Mouse (Mus musculus): ENCODE results near the gene Gpr174. TPM values are rescaled to one million over a fixed set of nuclear protein-coding genes. Genes with fewer than 3 reads are reported as not detected.
"Not testable (repeated sequence)": the region's sequence is repeated elsewhere in the genome, so short reads cannot be mapped to it uniquely, and the experiment has no call there.

Gpr174 gene
- not detected for total RNA-seq (2021)

- DNase-seq (ENCODE audit: extremely low spot score in 1 of 2, low spot score in 1 of 2), result no peak
Observed at GRCm38 (mm10) chrX:107255486-107256227, at the start of gene Gpr174. Gpr174 (plus strand) TSS chrX:107255878.

GRCm38 (mm10) chrX:107217577-107218090 lies 38.0 kb upstream of the Gpr174 start:
- DNase-seq (ENCODE audit: extremely low spot score in 1 of 2, low spot score in 1 of 2), result no peak

- no peak for DNase-seq (ENCODE audit: extremely low spot score in 1 of 2, low spot score in 1 of 2)
Observed at GRCm38 (mm10) chrX:107224846-107225245, 30.8 kb upstream of the Gpr174 start.

DNA sequence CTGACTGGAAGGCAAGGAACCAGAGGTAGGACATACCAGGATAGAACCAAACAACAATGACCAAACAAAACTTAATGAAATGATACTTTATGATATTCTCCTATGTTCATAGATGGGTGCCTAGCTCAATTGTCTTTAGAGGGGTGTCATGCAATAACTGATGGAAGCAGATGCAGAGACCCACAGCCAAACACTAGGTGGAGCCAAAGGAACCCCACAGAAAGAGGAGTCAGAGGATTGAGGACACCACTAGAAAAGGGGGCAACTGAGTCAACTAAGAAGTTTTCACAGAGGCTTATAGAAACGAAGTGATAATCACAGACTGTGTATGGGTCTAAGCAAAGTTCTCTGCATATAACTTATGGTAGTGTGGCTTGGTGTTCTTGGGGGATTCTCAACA lies 24.5 kb upstream of the Gpr174 start:
- DNase-seq (ENCODE audit: extremely low spot score in 1 of 2, low spot score in 1 of 2), result no peak

- DNase-seq (ENCODE audit: extremely low spot score in 1 of 2, low spot score in 1 of 2), result no peak
Observed at GRCm38 (mm10) chrX:107234655-107235054, 21.0 kb upstream of the Gpr174 start.

- no peak for DNase-seq (ENCODE audit: extremely low spot score in 1 of 2, low spot score in 1 of 2)
Observed at GRCm38 (mm10) chrX:107236461-107236860, 19.2 kb upstream of the Gpr174 start.

DNA sequence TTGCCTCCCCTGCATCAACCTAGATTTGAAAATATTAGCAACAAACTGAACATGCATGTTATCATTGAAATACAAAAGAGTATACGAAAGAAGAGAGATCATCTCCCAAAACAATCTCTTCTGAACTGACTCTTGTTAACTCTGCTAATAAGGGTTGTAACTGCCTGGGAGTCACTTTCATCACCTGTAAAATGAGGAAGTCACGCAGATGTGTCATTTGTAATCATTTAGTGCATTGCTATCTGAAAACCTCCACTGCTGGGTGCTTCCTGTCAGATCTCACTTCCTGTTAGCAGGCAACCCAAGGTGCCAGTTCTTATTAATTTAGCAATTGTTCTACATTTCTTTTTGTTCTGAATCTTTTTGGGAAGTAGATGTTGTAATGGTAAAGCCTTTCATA lies 5.3 kb upstream of the Gpr174 start:
- no peak for DNase-seq (ENCODE audit: extremely low spot score in 1 of 2, low spot score in 1 of 2)

DNA sequence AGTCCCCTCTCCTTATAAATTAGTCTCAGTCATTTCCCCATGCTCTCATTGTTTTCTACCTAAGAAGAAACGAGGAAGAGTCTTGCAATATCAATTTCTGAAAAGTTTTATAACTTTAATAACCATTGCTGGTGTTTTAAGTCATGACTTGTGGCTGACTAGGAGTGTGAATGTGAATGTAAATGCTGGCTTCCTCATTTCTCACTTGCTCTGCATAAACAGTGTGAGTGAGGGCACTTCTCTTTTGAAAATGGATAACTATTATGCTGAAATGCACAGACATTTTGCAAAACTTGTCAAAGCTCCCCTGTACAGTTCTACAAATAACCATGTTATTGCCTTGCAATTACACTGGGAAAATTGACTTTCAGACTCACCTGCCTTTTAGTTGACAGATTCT lies 8.9 kb downstream of the Gpr174 start:
- DNase-seq (ENCODE audit: extremely low spot score in 1 of 2, low spot score in 1 of 2), result no peak

GRCm38 (mm10) chrX:107277606-107278005 lies 21.9 kb downstream of the Gpr174 start:
- DNase-seq (ENCODE audit: extremely low spot score in 1 of 2, low spot score in 1 of 2), result no peak

- no peak for DNase-seq (ENCODE audit: extremely low spot score in 1 of 2, low spot score in 1 of 2)
Observed at GRCm38 (mm10) chrX:107284211-107284610, 28.5 kb downstream of the Gpr174 start.

GRCm38 (mm10) chrX:107297861-107298260 lies 42.2 kb downstream of the Gpr174 start:
- DNase-seq (ENCODE audit: extremely low spot score in 1 of 2, low spot score in 1 of 2), result not testable (repeated sequence)

- no peak for DNase-seq (ENCODE audit: extremely low spot score in 1 of 2, low spot score in 1 of 2)
Observed at GRCm38 (mm10) chrX:107298761-107299160, 43.1 kb downstream of the Gpr174 start.

DNA sequence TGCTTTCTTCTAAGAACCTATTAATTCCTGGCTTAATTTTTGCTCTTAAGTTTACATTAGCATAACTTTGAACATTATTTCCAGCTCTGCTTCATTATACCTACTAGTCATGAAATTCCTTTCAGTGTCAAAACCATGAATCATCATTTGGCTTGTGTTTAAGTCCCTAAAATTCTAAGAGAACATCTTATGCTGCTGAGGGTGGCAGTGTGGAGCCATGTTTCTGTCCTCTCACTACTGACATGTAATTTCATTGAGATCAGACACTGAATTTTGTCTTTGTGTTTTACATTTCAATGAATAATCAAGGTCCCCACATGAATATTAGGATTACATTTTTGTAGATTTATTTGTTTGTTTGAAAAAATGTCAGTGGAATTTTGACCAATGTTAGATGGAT lies 50.8 kb downstream of the Gpr174 start:
- DNase-seq (ENCODE audit: extremely low spot score in 1 of 2, low spot score in 1 of 2), result no peak

- no peak for DNase-seq (ENCODE audit: extremely low spot score in 1 of 2, low spot score in 1 of 2)
Observed at GRCm38 (mm10) chrX:107312533-107312932, 56.9 kb downstream of the Gpr174 start.

DNA sequence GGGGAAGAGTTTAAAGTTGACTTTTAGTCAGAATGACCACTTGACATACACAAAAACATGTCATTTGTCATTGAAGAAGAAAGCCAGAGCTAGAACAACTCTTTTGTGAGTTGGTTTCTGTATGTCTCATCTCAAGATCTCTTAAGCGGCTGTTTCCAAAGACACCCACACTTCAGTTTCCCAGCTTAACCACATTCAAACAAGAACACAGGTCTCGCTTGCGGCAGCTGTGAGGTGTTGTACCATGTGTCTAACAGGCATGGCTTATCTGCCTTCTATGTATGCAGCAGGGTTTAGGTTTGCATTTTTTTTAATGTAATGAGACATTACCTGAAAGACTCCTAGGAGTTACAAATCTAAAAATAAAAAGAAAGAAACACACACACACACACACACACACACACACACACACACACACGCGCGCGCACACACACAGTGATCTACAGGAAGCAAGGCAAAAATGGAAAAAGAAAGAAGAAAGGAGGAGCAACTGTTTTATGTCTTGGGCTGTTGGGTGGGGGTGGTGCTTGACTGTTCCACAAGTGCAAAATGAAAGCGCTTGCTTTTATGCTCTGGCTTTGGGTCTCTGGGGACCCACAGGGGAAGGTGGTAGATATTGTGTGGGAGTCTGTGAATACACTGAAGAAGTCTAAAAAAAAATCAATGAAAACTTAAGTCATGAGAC lies 70.2 kb downstream of the Gpr174 start:
- no peak for DNase-seq (ENCODE audit: extremely low spot score in 1 of 2, low spot score in 1 of 2)

- no peak for DNase-seq (ENCODE audit: extremely low spot score in 1 of 2, low spot score in 1 of 2)
Observed at GRCm38 (mm10) chrX:107329849-107330248, 74.2 kb downstream of the Gpr174 start.

GRCm38 (mm10) chrX:107336609-107337008 lies 80.9 kb downstream of the Gpr174 start:
- DNase-seq (ENCODE audit: extremely low spot score in 1 of 2, low spot score in 1 of 2), result no peak

- DNase-seq (ENCODE audit: extremely low spot score in 1 of 2, low spot score in 1 of 2), result no peak
Observed at GRCm38 (mm10) chrX:107341980-107342379, 86.3 kb downstream of the Gpr174 start.
